Mouse (Mus musculus): ENCODE data around the gene Gper1. TPM values are rescaled to one million over a fixed set of nuclear protein-coding genes. Genes with fewer than 3 reads are reported as not detected.

The Gper1 gene
- total and polyA plus RNA-seq, 3 experiments: 0.07 to 0.15 TPM; not detected in 1

- Histone ChIP-seq H3K4me1 (ENCODE audit: control insufficient read depth in 1 of 2, insufficient read depth in 2 of 2, low read length in 2 of 2) (no peaks in the 10 kb centered on the region), H3K4me3 (ENCODE audit: control insufficient read depth in 1 of 2, insufficient read depth in 1 of 2, low read depth in 2 of 2, low read length in 2 of 2) (no peak overlapping the region), H3K9me3 (replicated peaks; ENCODE audit: insufficient read depth, low read length) (no peaks in the 10 kb centered on the region), H3K27ac (ENCODE audit: control insufficient read depth, low read depth, low read length) (no peak overlapping the region), H3K27me3 (ENCODE audit: control insufficient read depth in 1 of 2, insufficient read depth in 2 of 2, low read length in 2 of 2) (no peaks in the 10 kb centered on the region), H3K79me2 (ENCODE audit: control insufficient read depth, insufficient read depth, low read length, poor library complexity) (no peaks in the 10 kb centered on the region), H3K36me3 (ENCODE audit: control insufficient read depth in 1 of 2, insufficient read depth in 2 of 2, low read length in 2 of 2) (no peaks in the 10 kb centered on the region), H3K9ac (ENCODE audit: control insufficient read depth, low read depth, low read length, poor library complexity, severe bottlenecking) (no peak overlapping the region)
- TF ChIP-seq MAX (IDR thresholded peaks at IDR 0.05; ENCODE audit: low read length) (no peak), SIN3A (IDR thresholded peaks at IDR 0.05; ENCODE audit: low read length) (no peak), USF2 (IDR thresholded peaks at IDR 0.05; ENCODE audit: borderline replicate concordance in 1 of 2, insufficient read depth in 1 of 2, low read depth in 1 of 2, low read length in 2 of 2) (no peak), POLR2AphosphoS2 (IDR thresholded peaks at IDR 0.05; ENCODE audit: low read length) (no peak), MAZ (IDR thresholded peaks at IDR 0.05; ENCODE audit: low read depth, low read length) (no peak)
- DNase-seq (ENCODE audit: low read depth, low spot score): no peak
Measured at GRCm38 (mm10) chr5:139418633-139419032, 4.3 kb upstream of the Gper1 start.

GRCm38 (mm10) chr5:139425198-139425597 is 2.2 kb downstream of the Gper1 start:
- no peaks in the 10 kb centered on the region for H3K79me2 ChIP-seq (ENCODE audit: control insufficient read depth, insufficient read depth, low read length, poor library complexity)
- DNase-seq (ENCODE audit: low read depth, low spot score): no peak
- H3K9me3 ChIP-seq (replicated peaks; ENCODE audit: insufficient read depth, low read length): no peaks in the 10 kb centered on the region
- 0 out of 4 replicates have a peak, but pooled peaks cover 0 to 1% of the 10 kb centered on the region in 2 experiments for H3K36me3 ChIP-seq (ENCODE audit: control insufficient read depth in 1 of 2, insufficient read depth in 2 of 2, low read length in 2 of 2)
- H3K27me3 ChIP-seq (ENCODE audit: control insufficient read depth in 1 of 2, insufficient read depth in 2 of 2, low read length in 2 of 2): no peaks in the 10 kb centered on the region
- TF ChIP-seq RCOR1 (IDR thresholded peaks at IDR 0.05; ENCODE audit: low read depth, low read length): no peak
- TF ChIP-seq TCF12 (IDR thresholded peaks at IDR 0.05; ENCODE audit: low read depth, low read length): no peak
- TF ChIP-seq E2F4 (IDR thresholded peaks at IDR 0.05; ENCODE audit: borderline replicate concordance, low read depth, low read length): no peak
- TF ChIP-seq GATA1 (IDR thresholded peaks at IDR 0.05; ENCODE audit: low read depth, low read length): no peak
- no peak for TF ChIP-seq HCFC1 (IDR thresholded peaks at IDR 0.05; ENCODE audit: low read depth, low read length)
- no peak for TF ChIP-seq ZKSCAN1 (IDR thresholded peaks at IDR 0.05; ENCODE audit: low read depth, low read length)
- TF ChIP-seq USF1 (IDR thresholded peaks at IDR 0.05; ENCODE audit: low read depth, low read length): no peak
- no peak for TF ChIP-seq MYB (IDR thresholded peaks at IDR 0.05; ENCODE audit: low read depth, low read length)
- TF ChIP-seq MAZ (IDR thresholded peaks at IDR 0.05; ENCODE audit: low read depth, low read length): no peak
- no peak for TF ChIP-seq NRF1 (IDR thresholded peaks at IDR 0.05; ENCODE audit: insufficient read depth, low read depth, low read length, poor library complexity, severe bottlenecking)
- no peak for TF ChIP-seq ELF1 (IDR thresholded peaks at IDR 0.05; ENCODE audit: low read depth, low read length)
- no peak overlapping the region for H3K27ac ChIP-seq (ENCODE audit: control insufficient read depth, low read depth, low read length)
- H3K4me1 ChIP-seq (ENCODE audit: control insufficient read depth in 1 of 2, insufficient read depth in 2 of 2, low read length in 2 of 2): peaks cover 5 to 6% of the 10 kb centered on the region in 2 experiments
- H3K4me3 ChIP-seq (ENCODE audit: control insufficient read depth in 1 of 2, insufficient read depth in 1 of 2, low read depth in 2 of 2, low read length in 2 of 2): no peak overlapping the region
- no peak overlapping the region for H3K9ac ChIP-seq (ENCODE audit: control insufficient read depth, low read depth, low read length, poor library complexity, severe bottlenecking)
